Mouse (Mus musculus): ENCODE data around the gene Mettl2.

DNA sequence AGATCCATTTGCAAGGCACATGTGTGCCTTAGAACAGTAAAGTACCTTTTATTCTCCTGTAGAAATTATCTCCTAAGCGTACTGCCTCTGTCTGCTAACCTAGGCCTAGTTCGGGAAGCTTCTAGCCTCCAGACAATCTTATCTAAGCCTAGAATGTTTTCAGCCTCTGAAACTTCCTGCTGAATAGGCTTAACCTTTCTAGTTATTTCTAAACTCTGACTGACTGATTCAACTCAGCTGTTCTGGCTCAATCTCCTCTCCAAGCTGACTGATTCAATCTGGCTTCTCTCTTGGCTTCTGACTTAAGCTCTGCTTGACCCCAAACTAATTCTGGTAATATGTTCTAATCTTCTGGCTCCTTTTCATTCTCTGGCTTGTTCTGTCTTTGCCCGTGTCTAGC, 23.1 kb downstream of the Mettl2 start:
- TF ChIP-seq POLR2A (IDR thresholded peaks at IDR 0.05; ENCODE audit: borderline replicate concordance, extremely low read depth, low read depth, low read length) (no peak), CTCF (IDR thresholded peaks at IDR 0.05; ENCODE audit: insufficient read depth, low read length) (no peak)

Data from lung, adult 2 months (tissue).